Mouse (Mus musculus): ENCODE results near the gene Noct. TPM values are rescaled to one million over a fixed set of nuclear protein-coding genes. Genes with fewer than 3 reads are reported as not detected.

The Noct gene
- polyA plus RNA-seq, 1 experiment from 2014 or later: 8.5 TPM

- WGBS: 77% methylated on average over 1 of the region's 1 CpGs
- Histone ChIP-seq H3K4me1 (no peaks in the 10 kb centered on the region), H3K9me3 (replicated peaks) (no peaks in the 10 kb centered on the region), H3K4me3 (replicated peaks) (no peak overlapping the region), H3K4me2 (no peak overlapping the region), H3K27me3 (no peaks in the 10 kb centered on the region), H3K27ac (no peak overlapping the region), H3K9ac (no peak overlapping the region), H3K36me3 (no peaks in the 10 kb centered on the region; the same call in 1 of the 2 replicates)
- ATAC-seq (replicated peaks; ENCODE audit: low FRiP score): no peak
These were observed 60.1 kb downstream of the Noct start for GRCm38 (mm10) chr3:51284375-51284774.

- peak; percentile 54; the same call in 1 of the 2 replicates for ATAC-seq (replicated peaks; ENCODE audit: low FRiP score)
- Histone ChIP-seq H3K4me1 (no peaks in the 10 kb centered on the region), H3K4me2 (no peak overlapping the region), H3K27ac (no peak overlapping the region), H3K4me3 (replicated peaks) (no peak overlapping the region), H3K27me3 (no peaks in the 10 kb centered on the region), H3K36me3 (no peaks in the 10 kb centered on the region; the same call in 1 of the 2 replicates), H3K9ac (no peak overlapping the region), H3K9me3 (replicated peaks) (no peaks in the 10 kb centered on the region)
- WGBS: 54% methylated on average over 11 of the region's 11 CpGs
These were observed 64.9 kb downstream of the Noct start for GRCm38 (mm10) chr3:51288880-51289821.

- H3K9me3 ChIP-seq (replicated peaks): no peaks in the 10 kb centered on the region
- no peak overlapping the region for H3K9ac ChIP-seq
- H3K27me3 ChIP-seq: no peaks in the 10 kb centered on the region
- 54% methylated on average over 2 of the region's 2 CpGs for WGBS
- H3K4me1 ChIP-seq: no peaks in the 10 kb centered on the region
- H3K4me2 ChIP-seq: no peak overlapping the region
- H3K36me3 ChIP-seq: peaks cover 8% of the 10 kb centered on the region; the same call in 1 of the 2 replicates
- no peak overlapping the region for H3K4me3 ChIP-seq (replicated peaks)
- no peak overlapping the region for H3K27ac ChIP-seq
- no peak for ATAC-seq (replicated peaks; ENCODE audit: low FRiP score)
These were observed 70.0 kb downstream of the Noct start for GRCm38 (mm10) chr3:51294251-51294650.

GRCm38 (mm10) chr3:51295225-51295624 is 71.0 kb downstream of the Noct start:
- no peak for ATAC-seq (replicated peaks; ENCODE audit: low FRiP score)
- H3K27ac ChIP-seq: no peak overlapping the region
- H3K9ac ChIP-seq: no peak overlapping the region
- peaks cover 8% of the 10 kb centered on the region; the same call in 1 of the 2 replicates for H3K36me3 ChIP-seq
- no peak overlapping the region for H3K4me3 ChIP-seq (replicated peaks)
- H3K27me3 ChIP-seq: no peaks in the 10 kb centered on the region
- H3K9me3 ChIP-seq (replicated peaks): no peaks in the 10 kb centered on the region
- H3K4me1 ChIP-seq: no peaks in the 10 kb centered on the region
- H3K4me2 ChIP-seq: no peak overlapping the region
- 61% methylated on average over 2 of the region's 2 CpGs for WGBS

- 68% methylated on average over 1 of the region's 1 CpGs for WGBS
- Histone ChIP-seq H3K9me3 (replicated peaks) (no peaks in the 10 kb centered on the region), H3K36me3 (peaks cover 8% of the 10 kb centered on the region; the same call in 1 of the 2 replicates), H3K4me2 (no peak overlapping the region), H3K9ac (no peak overlapping the region), H3K4me1 (no peaks in the 10 kb centered on the region), H3K4me3 (replicated peaks) (no peak overlapping the region), H3K27ac (no peak overlapping the region), H3K27me3 (no peaks in the 10 kb centered on the region)
- no peak for ATAC-seq (replicated peaks; ENCODE audit: low FRiP score)
These were observed 72.5 kb downstream of the Noct start for GRCm38 (mm10) chr3:51296790-51297189.

Small RNA genes within 50 kb of the gene (microRNA-seq; reads per million reads assigned to microRNA genes)
- not detected for gene Gm24282

Other genes starting within 250 kb of the Noct start
- 58.2 and 73.7 TPM in 2 replicates for gene Elf2, start 116.2 kb downstream of the Noct start, polyA plus RNA-seq (2015; fragmentation: Nextera tagmentation; extraction: Ambion mirVana)
- 5.3 and 11.4 TPM in 2 replicates for gene Mgarp, start 172.3 kb downstream of the Noct start, polyA plus RNA-seq (2015; fragmentation: Nextera tagmentation; extraction: Ambion mirVana)
- 771 and 842 TPM in 2 replicates for gene Ndufc1, start 184.5 kb downstream of the Noct start, polyA plus RNA-seq (2015; fragmentation: Nextera tagmentation; extraction: Ambion mirVana)
- 52.3 and 54.6 TPM in 2 replicates for gene Naa15, start 190.7 kb downstream of the Noct start, polyA plus RNA-seq (2015; fragmentation: Nextera tagmentation; extraction: Ambion mirVana)

Data from kidney, embryonic 15.5 days (tissue).